Mouse (Mus musculus): Measurements from ENCODE around the gene Tpi1. TPM values are rescaled to one million over a fixed set of nuclear protein-coding genes. Genes with fewer than 3 reads are reported as not detected.
"Not testable (repeated sequence)": the region's sequence is repeated elsewhere in the genome, so short reads cannot be mapped to it uniquely, and the experiment has no call there.

Tpi1 gene
- polyA plus RNA-seq, 1 experiment from 2014 or later = 450 TPM

- no peak for ATAC-seq (ENCODE audit: low read depth)
- H3K36me3 ChIP-seq (ENCODE audit: control insufficient read depth, insufficient read depth) = peaks cover 23% of the 10 kb centered on the region
- H3K4me1 ChIP-seq (ENCODE audit: control insufficient read depth, low read depth, low read length) = peaks cover 46% of the 10 kb centered on the region
- H3K27me3 ChIP-seq (ENCODE audit: control insufficient read depth, insufficient read depth, low read depth, low read length) = no peaks in the 10 kb centered on the region
- H3K9me3 ChIP-seq (replicated peaks; ENCODE audit: control insufficient read depth, low read length) = no peaks in the 10 kb centered on the region
- peak overlapping the region; percentile 83 for H3K4me3 ChIP-seq (ENCODE audit: low read depth, low read length)
- H3K9ac ChIP-seq (ENCODE audit: low read depth, low read length) = peak overlapping the region; percentile 82
- 24% methylated on average over 9 of the region's 9 CpGs for WGBS (ENCODE audit: insufficient replicate concordance)
- peak overlapping the region; percentile 93 for H3K27ac ChIP-seq (ENCODE audit: low read length)
- H3K4me2 ChIP-seq (ENCODE audit: low read depth, low read length) = peak overlapping the region; percentile 93
Observed at GRCm38 (mm10) chr6:124812848-124813247, 1.2 kb downstream of the Tpi1 start.

- Histone ChIP-seq H3K9me3 (replicated peaks; ENCODE audit: control insufficient read depth, low read length) (no peaks in the 10 kb centered on the region), H3K9ac (ENCODE audit: low read depth, low read length) (peak overlapping the region; percentile 82), H3K4me2 (ENCODE audit: low read depth, low read length) (peak overlapping the region; percentile 93), H3K4me3 (ENCODE audit: low read depth, low read length) (peak overlapping the region; percentile 83), H3K27ac (ENCODE audit: low read length) (peak overlapping the region; percentile 93; the same call in 1 of the 2 replicates), H3K36me3 (ENCODE audit: control insufficient read depth, insufficient read depth) (peaks cover 13% of the 10 kb centered on the region), H3K4me1 (ENCODE audit: control insufficient read depth, low read depth, low read length) (peaks cover 48% of the 10 kb centered on the region), H3K27me3 (ENCODE audit: control insufficient read depth, insufficient read depth, low read depth, low read length) (no peaks in the 10 kb centered on the region)
- no peak for ATAC-seq (ENCODE audit: low read depth)
- 68% methylated on average over 24 of the region's 24 CpGs for WGBS (ENCODE audit: insufficient replicate concordance)
Observed at GRCm38 (mm10) chr6:124811701-124812560, 2.2 kb downstream of the Tpi1 start.

GRCm38 (mm10) chr6:124811403-124811665 lies 2.8 kb downstream of the Tpi1 start:
- 71% methylated on average over 4 of the region's 4 CpGs for WGBS (ENCODE audit: insufficient replicate concordance)
- Histone ChIP-seq H3K4me1 (ENCODE audit: control insufficient read depth, low read depth, low read length) (peaks cover 52% of the 10 kb centered on the region), H3K9me3 (replicated peaks; ENCODE audit: control insufficient read depth, low read length) (no peaks in the 10 kb centered on the region), H3K9ac (ENCODE audit: low read depth, low read length) (no peak overlapping the region), H3K27ac (ENCODE audit: low read length) (no peak overlapping the region), H3K4me3 (ENCODE audit: low read depth, low read length) (no peak overlapping the region), H3K4me2 (ENCODE audit: low read depth, low read length) (no peak overlapping the region), H3K36me3 (ENCODE audit: control insufficient read depth, insufficient read depth) (peaks cover 12% of the 10 kb centered on the region), H3K27me3 (ENCODE audit: control insufficient read depth, insufficient read depth, low read depth, low read length) (no peaks in the 10 kb centered on the region)
- no peak for ATAC-seq (ENCODE audit: low read depth)

- H3K9ac ChIP-seq (ENCODE audit: low read depth, low read length); H3K27me3 ChIP-seq (ENCODE audit: control insufficient read depth, insufficient read depth, low read depth, low read length); H3K4me3 ChIP-seq (ENCODE audit: low read depth, low read length); ATAC-seq (ENCODE audit: low read depth); H3K9me3 ChIP-seq (replicated peaks; ENCODE audit: control insufficient read depth, low read length); H3K27ac ChIP-seq (ENCODE audit: low read length); H3K4me2 ChIP-seq (ENCODE audit: low read depth, low read length): not testable (repeated sequence)
- peaks cover 12% of the 10 kb centered on the region for H3K36me3 ChIP-seq (ENCODE audit: control insufficient read depth, insufficient read depth)
- 79% methylated on average over 11 of the region's 11 CpGs for WGBS (ENCODE audit: insufficient replicate concordance)
- H3K4me1 ChIP-seq (ENCODE audit: control insufficient read depth, low read depth, low read length) = peaks cover 57% of the 10 kb centered on the region
Observed at GRCm38 (mm10) chr6:124810566-124811402, 3.3 kb downstream of the Tpi1 start.

DNA sequence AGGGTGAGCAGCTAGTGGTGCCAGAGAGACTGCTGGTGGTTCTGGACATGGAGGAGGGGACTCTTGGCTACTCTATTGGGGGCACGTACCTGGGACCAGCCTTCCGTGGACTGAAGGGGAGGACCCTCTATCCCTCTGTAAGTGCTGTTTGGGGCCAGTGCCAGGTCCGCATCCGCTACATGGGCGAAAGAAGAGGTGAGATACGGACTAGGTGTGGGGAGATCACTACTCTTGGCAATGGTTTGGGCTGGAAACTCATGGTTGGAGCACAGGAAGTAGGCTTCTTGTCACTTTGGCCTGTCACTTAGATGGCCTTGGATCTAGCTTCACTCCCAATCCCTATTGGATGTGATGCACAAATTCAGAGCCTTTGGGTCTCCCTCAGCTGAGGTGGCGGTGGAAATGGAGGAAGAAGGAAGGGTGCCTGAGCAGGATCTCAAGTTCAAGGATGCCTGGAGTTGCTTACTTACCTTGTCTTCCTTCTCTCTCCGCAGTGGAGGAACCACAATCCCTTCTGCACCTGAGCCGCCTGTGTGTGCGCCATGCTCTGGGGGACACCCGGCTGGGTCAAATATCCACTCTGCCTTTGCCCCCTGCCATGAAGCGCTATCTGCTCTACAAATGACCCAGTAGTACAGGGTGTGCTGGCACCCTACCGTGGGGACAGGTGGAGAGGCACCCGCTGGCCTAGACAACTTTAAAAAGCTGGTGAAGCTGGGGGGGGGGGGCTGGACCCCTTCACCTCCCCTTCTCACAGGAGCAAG lies 4.1 kb downstream of the Tpi1 start:
- H3K4me2 ChIP-seq (ENCODE audit: low read depth, low read length) = peak overlapping the region; percentile 99
- H3K4me1 ChIP-seq (ENCODE audit: control insufficient read depth, low read depth, low read length) = peaks cover 63% of the 10 kb centered on the region
- H3K27me3 ChIP-seq (ENCODE audit: control insufficient read depth, insufficient read depth, low read depth, low read length) = no peaks in the 10 kb centered on the region
- ATAC-seq (ENCODE audit: low read depth) = no peak
- H3K4me3 ChIP-seq (ENCODE audit: low read depth, low read length) = peak overlapping the region; percentile 88
- H3K27ac ChIP-seq (ENCODE audit: low read length) = peak overlapping the region; percentile 93
- no peaks in the 10 kb centered on the region for H3K9me3 ChIP-seq (replicated peaks; ENCODE audit: control insufficient read depth, low read length)
- 44% methylated on average over 14 of the region's 14 CpGs for WGBS (ENCODE audit: insufficient replicate concordance)
- peak overlapping the region; percentile 87 for H3K9ac ChIP-seq (ENCODE audit: low read depth, low read length)
- H3K36me3 ChIP-seq (ENCODE audit: control insufficient read depth, insufficient read depth) = peaks cover 12% of the 10 kb centered on the region

DNA sequence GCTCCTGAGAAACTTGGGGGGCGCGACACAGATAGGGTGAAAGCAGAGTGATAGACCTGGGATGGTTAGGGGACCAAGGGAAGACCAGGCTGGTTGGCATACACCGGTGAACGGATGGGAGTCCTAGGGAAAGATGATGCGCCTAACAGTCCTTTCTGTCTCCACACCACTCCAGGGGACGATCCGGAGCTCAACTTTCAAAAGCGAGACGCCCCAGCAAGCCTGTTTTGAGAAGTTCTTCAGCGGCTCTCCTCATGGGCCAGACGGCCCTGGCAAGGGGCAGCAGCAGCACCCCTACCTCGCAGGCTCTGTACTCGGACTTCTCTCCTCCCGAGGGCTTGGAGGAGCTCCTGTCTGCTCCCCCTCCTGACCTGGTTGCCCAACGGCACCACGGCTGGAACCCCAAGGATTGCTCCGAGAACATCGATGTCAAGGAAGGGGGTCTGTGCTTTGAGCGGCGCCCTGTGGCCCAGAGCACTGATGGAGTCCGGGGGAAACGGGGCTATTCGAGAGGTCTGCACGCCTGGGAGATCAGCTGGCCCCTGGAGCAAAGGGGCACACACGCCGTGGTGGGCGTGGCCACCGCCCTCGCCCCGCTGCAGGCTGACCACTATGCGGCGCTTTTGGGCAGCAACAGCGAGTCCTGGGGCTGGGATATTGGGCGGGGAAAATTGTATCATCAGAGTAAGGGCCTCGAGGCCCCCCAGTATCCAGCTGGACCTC lies 4.9 kb downstream of the Tpi1 start:
- H3K27me3 ChIP-seq (ENCODE audit: control insufficient read depth, insufficient read depth, low read depth, low read length) = no peaks in the 10 kb centered on the region
- peak; percentile 31 for ATAC-seq (ENCODE audit: low read depth)
- H3K9me3 ChIP-seq (replicated peaks; ENCODE audit: control insufficient read depth, low read length) = no peaks in the 10 kb centered on the region
- under 1% methylated on average over 35 of the region's 35 CpGs for WGBS (ENCODE audit: insufficient replicate concordance)
- H3K4me2 ChIP-seq (ENCODE audit: low read depth, low read length) = peak overlapping the region; percentile 99
- peaks cover 12% of the 10 kb centered on the region for H3K36me3 ChIP-seq (ENCODE audit: control insufficient read depth, insufficient read depth)
- peaks cover 61% of the 10 kb centered on the region for H3K4me1 ChIP-seq (ENCODE audit: control insufficient read depth, low read depth, low read length)
- H3K9ac ChIP-seq (ENCODE audit: low read depth, low read length) = peak overlapping the region; percentile 87
- peak overlapping the region; percentile 93 for H3K27ac ChIP-seq (ENCODE audit: low read length)
- peak overlapping the region; percentile 88 for H3K4me3 ChIP-seq (ENCODE audit: low read depth, low read length)

GRCm38 (mm10) chr6:124808358-124809012 lies 5.6 kb downstream of the Tpi1 start, which contains the start of gene Spsb2:
Gene Spsb2 (plus strand): TSS chr6:124808661.
- peak; percentile 60 for ATAC-seq (ENCODE audit: low read depth)
- Histone ChIP-seq H3K4me3 (ENCODE audit: low read depth, low read length) (peak within 1 kb of the TSS; percentile 88), H3K36me3 (ENCODE audit: control insufficient read depth, insufficient read depth) (peaks cover 12% of the 10 kb centered on the region), H3K4me1 (ENCODE audit: control insufficient read depth, low read depth, low read length) (peaks cover 60% of the 10 kb centered on the region), H3K9ac (ENCODE audit: low read depth, low read length) (peak within 1 kb of the TSS; percentile 87), H3K27ac (ENCODE audit: low read length) (peak within 1 kb of the TSS; percentile 93), H3K9me3 (replicated peaks; ENCODE audit: control insufficient read depth, low read length) (no peaks in the 10 kb centered on the region), H3K27me3 (ENCODE audit: control insufficient read depth, insufficient read depth, low read depth, low read length) (no peaks in the 10 kb centered on the region), H3K4me2 (ENCODE audit: low read depth, low read length) (peak within 1 kb of the TSS; percentile 99)
- WGBS (ENCODE audit: insufficient replicate concordance) = 3% methylated on average over 29 of the region's 29 CpGs

- ATAC-seq (ENCODE audit: low read depth) = no peak
- Histone ChIP-seq H3K4me3 (ENCODE audit: low read depth, low read length) (peak overlapping the region; percentile 88), H3K9me3 (replicated peaks; ENCODE audit: control insufficient read depth, low read length) (no peaks in the 10 kb centered on the region), H3K27ac (ENCODE audit: low read length) (peak overlapping the region; percentile 93), H3K4me1 (ENCODE audit: control insufficient read depth, low read depth, low read length) (peaks cover 56% of the 10 kb centered on the region), H3K4me2 (ENCODE audit: low read depth, low read length) (peak overlapping the region; percentile 99), H3K9ac (ENCODE audit: low read depth, low read length) (peak overlapping the region; percentile 87), H3K36me3 (ENCODE audit: control insufficient read depth, insufficient read depth) (peaks cover 12% of the 10 kb centered on the region), H3K27me3 (ENCODE audit: control insufficient read depth, insufficient read depth, low read depth, low read length) (no peaks in the 10 kb centered on the region)
- 55% methylated on average over 6 of the region's 6 CpGs for WGBS (ENCODE audit: insufficient replicate concordance)
Observed at GRCm38 (mm10) chr6:124807986-124808357, 6.1 kb downstream of the Tpi1 start.

All from liver, embryonic 16.5 days (tissue).